13 mouse cellular contexts compared by ENCODE assay signal in the genomic region with DNA sequence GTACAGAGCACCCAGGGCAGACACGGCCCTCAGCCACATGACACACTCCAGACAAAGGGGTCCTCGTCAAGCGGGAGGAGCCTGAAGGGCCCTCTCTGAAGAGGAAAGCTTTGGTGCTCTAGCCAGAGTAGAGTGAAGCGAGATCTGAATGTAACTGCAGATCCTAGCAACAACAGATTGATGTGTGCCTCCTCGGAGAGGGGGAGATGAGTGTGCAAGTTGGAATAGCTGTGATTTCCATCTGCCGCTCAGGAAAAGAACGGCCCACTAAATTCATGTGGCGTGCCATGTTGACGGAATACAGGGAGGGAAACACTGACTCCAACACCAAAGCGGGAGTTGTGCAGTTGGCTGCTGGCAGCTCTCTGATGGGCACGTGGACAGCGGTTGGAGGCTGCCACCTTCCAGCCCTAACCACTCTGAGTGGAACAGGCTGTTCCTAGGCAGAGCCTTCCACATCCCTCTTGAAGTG. TPM values are rescaled to one million over a fixed set of nuclear protein-coding genes. Genes with fewer than 3 reads are reported as not detected.
A peak's percentile ranks its signal among the peaks of the same experiment; 100 is the strongest.
DNase-seq lines count a peak whose midpoint lies in the region; ATAC-seq and TF ChIP-seq lines count a peak whose summit lies in the region.
"Had no signal": no experiment of that assay in that cellular context is flagged by ENCODE, and none has a peak within 500 bp of the region (broad histone marks: within the 10 kb centered on the region; RNA-seq: fewer than 3 reads in every experiment).

No protein-coding gene starts in this region.

- TF ChIP-seq CTCF in thymus, adult 2 months (IDR thresholded peaks at IDR 0.05; ENCODE audit: borderline replicate concordance, control insufficient read depth, extremely low read depth, insufficient read depth, low read length, poor library complexity): no peak

- ATAC-seq in limb, embryonic 11.5 days (ENCODE audit: insufficient number of reproducible peaks, low FRiP score, low TSS enrichment, low read depth): 0 out of 2 replicates have a peak, but pooled peaks have one; percentile 51
- ATAC-seq in hindbrain, embryonic 16.5 days: peak; percentile 72
- peak; percentile 34 for ATAC-seq in neural tube, embryonic 14.5 days (ENCODE audit: low read depth)
- ATAC-seq: inflammation-experienced regulatory T-cells, adult 6 months had no signal

- no peak for TF ChIP-seq POLR2A in thymus, adult 2 months (IDR thresholded peaks at IDR 0.05; ENCODE audit: control insufficient read depth, extremely low read depth, insufficient read depth, low read length, poor library complexity)

- H3K9me3 ChIP-seq in limb, embryonic 11.5 days (ENCODE audit: control insufficient read depth, low read length): no peaks in the 10 kb centered on the region
- no peaks in the 10 kb centered on the region for H3K9me3 ChIP-seq in limb, embryonic 10.5 days (replicated peaks)
- H3K9me3 ChIP-seq in hindbrain, embryonic 16.5 days (ENCODE audit: control insufficient read depth, low read length): no peaks in the 10 kb centered on the region
- no peaks in the 10 kb centered on the region for H3K9me3 ChIP-seq in neural tube, embryonic 14.5 days (ENCODE audit: control insufficient read depth, low read length)
- H3K9me3 ChIP-seq: embryonic facial prominence, embryonic 15.5 days; G1E; midbrain, embryonic 12.5 days had no signal

- WGBS in limb, embryonic 11.5 days: 72% methylated on average over 12 of the region's 12 CpGs
- 75% methylated on average over 12 of the region's 12 CpGs for WGBS in limb, embryonic 10.5 days
- 49% methylated on average over 12 of the region's 12 CpGs for WGBS in hindbrain, embryonic 16.5 days
- 44% methylated on average over 12 of the region's 12 CpGs for WGBS in neural tube, embryonic 14.5 days
- WGBS in thymus, adult 2 months: 98% methylated on average over 12 of the region's 12 CpGs

- DNase-seq in limb, embryonic 11.5 days (ENCODE audit: low spot score): no peak
- DNase-seq in limb, embryonic 10.5 days (ENCODE audit: low spot score): no peak
- DNase-seq in heart, adult 8-10 months (ENCODE audit: low spot score): peak; percentile 29
- DNase-seq in cerebellum, postnatal 25 days: no peak
- DNase-seq in thymus, adult 18-20 months: no peak
- DNase-seq in thymus, adult 2 months: no peak
- DNase-seq: spleen, adult 18-20 months had no signal

- H3K4me3 ChIP-seq in limb, embryonic 11.5 days (ENCODE audit: low read depth, low read length): no peak overlapping the region
- H3K4me3 ChIP-seq in limb, embryonic 10.5 days: no peak overlapping the region
- H3K4me3 ChIP-seq in hindbrain, embryonic 16.5 days (ENCODE audit: low read length): no peak overlapping the region
- no peak overlapping the region for H3K4me3 ChIP-seq in neural tube, embryonic 14.5 days (ENCODE audit: low read depth, low read length)
- no peak overlapping the region for H3K4me3 ChIP-seq in thymus, adult 2 months (ENCODE audit: control insufficient read depth, insufficient read depth, low read length)
- H3K4me3 ChIP-seq: embryonic facial prominence, embryonic 15.5 days; midbrain, embryonic 12.5 days had no signal

- H3K36me3 ChIP-seq in limb, embryonic 11.5 days (ENCODE audit: control insufficient read depth, insufficient read depth, low read length): 0 out of 2 replicates have a peak, but pooled peaks cover 2% of the 10 kb centered on the region
- H3K36me3 ChIP-seq in limb, embryonic 10.5 days: peaks cover 37% of the 10 kb centered on the region
- H3K36me3 ChIP-seq in hindbrain, embryonic 16.5 days (ENCODE audit: control insufficient read depth, insufficient read depth, low read length): peaks cover 30% of the 10 kb centered on the region
- H3K36me3 ChIP-seq in neural tube, embryonic 14.5 days (ENCODE audit: control insufficient read depth, insufficient read depth, low read length): peaks cover 35% of the 10 kb centered on the region
- H3K36me3 ChIP-seq in thymus, adult 2 months (ENCODE audit: control insufficient read depth, insufficient read depth, low read length): peaks cover 24% of the 10 kb centered on the region

- H3K9ac ChIP-seq in limb, embryonic 11.5 days (ENCODE audit: low read length): no peak overlapping the region
- peak overlapping the region; percentile 25; the same call in 1 of the 2 replicates for H3K9ac ChIP-seq in hindbrain, embryonic 16.5 days (ENCODE audit: low read depth, low read length)
- H3K9ac ChIP-seq in neural tube, embryonic 14.5 days (replicated peaks; ENCODE audit: low read depth, low read length): no peak overlapping the region
- H3K9ac ChIP-seq: embryonic facial prominence, embryonic 15.5 days; midbrain, embryonic 12.5 days had no signal

- no peak overlapping the region for H3K27ac ChIP-seq in limb, embryonic 11.5 days (replicated peaks; ENCODE audit: low read depth, low read length)
- H3K27ac ChIP-seq in limb, embryonic 10.5 days: no peak overlapping the region
- peak overlapping the region; percentile 51 for H3K27ac ChIP-seq in hindbrain, embryonic 16.5 days (ENCODE audit: low read depth, low read length)
- no peak overlapping the region for H3K27ac ChIP-seq in neural tube, embryonic 14.5 days (ENCODE audit: low read depth, low read length)
- no peak overlapping the region for H3K27ac ChIP-seq in thymus, adult 2 months (ENCODE audit: control insufficient read depth, insufficient read depth, low read length)
- H3K27ac ChIP-seq: embryonic facial prominence, embryonic 15.5 days; midbrain, embryonic 12.5 days had no signal

- no peaks in the 10 kb centered on the region for H3K27me3 ChIP-seq in limb, embryonic 11.5 days (ENCODE audit: control insufficient read depth, insufficient read depth, low read length)
- no peaks in the 10 kb centered on the region for H3K27me3 ChIP-seq in limb, embryonic 10.5 days (ENCODE audit: low read depth, poor library complexity, severe bottlenecking)
- H3K27me3 ChIP-seq in hindbrain, embryonic 16.5 days (replicated peaks; ENCODE audit: control insufficient read depth, insufficient read depth, low read length): no peaks in the 10 kb centered on the region
- H3K27me3 ChIP-seq in neural tube, embryonic 14.5 days (ENCODE audit: control insufficient read depth, insufficient read depth, low read length): no peaks in the 10 kb centered on the region
- H3K27me3 ChIP-seq in thymus, adult 2 months (ENCODE audit: control insufficient read depth, insufficient read depth, low read length): no peaks in the 10 kb centered on the region
- H3K27me3 ChIP-seq: embryonic facial prominence, embryonic 15.5 days; midbrain, embryonic 12.5 days had no signal

- H3K4me2 ChIP-seq in limb, embryonic 11.5 days (ENCODE audit: low read depth, severe bottlenecking): no peak overlapping the region
- H3K4me2 ChIP-seq in hindbrain, embryonic 16.5 days (ENCODE audit: low read length): no peak overlapping the region
- H3K4me2 ChIP-seq in neural tube, embryonic 14.5 days (ENCODE audit: low read depth, low read length): no peak overlapping the region
- H3K4me2 ChIP-seq: embryonic facial prominence, embryonic 15.5 days; midbrain, embryonic 12.5 days had no signal

- no peaks in the 10 kb centered on the region for H3K4me1 ChIP-seq in limb, embryonic 11.5 days (ENCODE audit: control insufficient read depth, insufficient read depth, low read length)
- H3K4me1 ChIP-seq in limb, embryonic 10.5 days: peaks cover 21% of the 10 kb centered on the region
- H3K4me1 ChIP-seq in hindbrain, embryonic 16.5 days (ENCODE audit: control insufficient read depth, insufficient read depth, low read depth, low read length): peaks cover 9% of the 10 kb centered on the region
- H3K4me1 ChIP-seq in neural tube, embryonic 14.5 days (ENCODE audit: control insufficient read depth, insufficient read depth, low read length): no peaks in the 10 kb centered on the region
- no peaks in the 10 kb centered on the region for H3K4me1 ChIP-seq in thymus, adult 2 months (replicated peaks; ENCODE audit: control insufficient read depth, insufficient read depth, low read length)

RNA-seq across cellular contexts. Expression of a gene that starts 59.7 kb away (rescaled TPM):
- 7.1 and 7.3 TPM in 2 replicates for polyA plus RNA-seq in limb, embryonic 11.5 days (2014; fragmentation: Nextera tagmentation; extraction: Ambion mirVana)
- 5.1 and 7.2 TPM in 2 replicates for polyA plus RNA-seq in limb, embryonic 10.5 days (2016; fragmentation: Nextera tagmentation; extraction: Ambion mirVana)
- total RNA-seq in heart, adult 8-10 months (2022): 100 to 1,000 TPM; 152 to 176 (median 162) TPM
- 14.8 and 18.0 TPM in 2 replicates for polyA plus RNA-seq in hindbrain, embryonic 16.5 days (2015; fragmentation: Nextera tagmentation; extraction: Ambion mirVana)
- 21.4 and 22.1 TPM in 2 replicates for polyA plus RNA-seq in neural tube, embryonic 14.5 days (2014; fragmentation: Nextera tagmentation; extraction: Ambion mirVana)
- 24.2 and 24.3 TPM in 2 replicates for polyA plus RNA-seq in thymus, adult 2 months (2012; rRNA removed)
